Mouse (Mus musculus) stomach, embryonic 14.5 days (tissue): ENCODE data around the gene Ptger1. TPM values are rescaled to one million over a fixed set of nuclear protein-coding genes. Genes with fewer than 3 reads are reported as not detected.
A peak's percentile ranks its signal among the peaks of the same experiment; 100 is the strongest.

Experiments
- ATAC-seq: fragments of 200-750 bp; cut with Nextera tagmentation; 2 replicates; pipeline ENCODE4 v1.8.0; 2017; ENCODE audit warnings: low read depth, moderate TSS enrichment; ENCODE audit not compliant: insufficient number of reproducible peaks, insufficient read depth, low FRiP score
- H3K27ac ChIP-seq: fragments of 300-500 bp; sonication (generic); 2 replicates; pipeline ENCODE4 v1.5.1; 2014; ENCODE audit warnings: mild to moderate bottlenecking, low read length, moderate library complexity, mixed read lengths
- H3K27me3 ChIP-seq: fragments of 300-500 bp; sonication (generic); 2 replicates; pipeline ENCODE4 v1.6.1; 2014; ENCODE audit warnings: low read length, control low read depth, mixed read lengths; ENCODE audit not compliant: control insufficient read depth, insufficient read depth
- H3K36me3 ChIP-seq: fragments of 300-500 bp; sonication (generic); 2 replicates; pipeline ENCODE4 v1.6.1; 2014; ENCODE audit warnings: mild to moderate bottlenecking, control low read depth, low read length, moderate library complexity, mixed read lengths; ENCODE audit not compliant: control insufficient read depth, insufficient read depth
- H3K4me1 ChIP-seq: fragments of 300-500 bp; sonication (generic); 2 replicates; pipeline ENCODE4 v1.6.1; 2014; ENCODE audit warnings: low read length, control low read depth, mixed read lengths; ENCODE audit not compliant: control insufficient read depth, insufficient read depth
- H3K4me2 ChIP-seq: fragments of 300-500 bp; sonication (generic); replicated peaks from 2 replicates; pipeline ENCODE4 v1.6.1; 2014; ENCODE audit warnings: low read depth, low read length, control low read depth
- H3K4me3 ChIP-seq: fragments of 300-500 bp; sonication (generic); 2 replicates; pipeline ENCODE4 v1.5.1; 2014; ENCODE audit warnings: low read depth, low read length, control low read depth
- H3K9ac ChIP-seq: fragments of 300-500 bp; sonication (generic); replicated peaks from 2 replicates; pipeline ENCODE4 v1.6.1; 2014; ENCODE audit warnings: low read depth, mild to moderate bottlenecking, control low read depth, low read length, moderate library complexity, mixed read lengths
- H3K9me3 ChIP-seq: fragments of 300-500 bp; sonication (generic); 2 replicates; pipeline ENCODE4 v1.6.1; 2016; ENCODE audit warnings: low read depth, low read length, control low read depth; ENCODE audit not compliant: control insufficient read depth
- WGBS: fragments of 180-500 bp; shearing (Covaris S2); extraction: QIAGEN DNeasy Blood & Tissue Kit; methylation state at CpG from one replicate; pipeline ENCODE4 v1.1.7; 2014; 5-methylcytosine and 5-hydroxymethylcytosine counted together
- polyA plus RNA-seq: library from polyadenylated mRNA; unstranded; fragments of >200 nt; fragmentation: Nextera tagmentation; extraction: Ambion mirVana; gene quantifications from 2 replicates; pipeline ENCODE4 v1.2.1, GENCODE M21; 2014

The Ptger1 gene
- polyA plus RNA-seq, 1 experiment from 2014 or later, result 5.4 TPM

DNA sequence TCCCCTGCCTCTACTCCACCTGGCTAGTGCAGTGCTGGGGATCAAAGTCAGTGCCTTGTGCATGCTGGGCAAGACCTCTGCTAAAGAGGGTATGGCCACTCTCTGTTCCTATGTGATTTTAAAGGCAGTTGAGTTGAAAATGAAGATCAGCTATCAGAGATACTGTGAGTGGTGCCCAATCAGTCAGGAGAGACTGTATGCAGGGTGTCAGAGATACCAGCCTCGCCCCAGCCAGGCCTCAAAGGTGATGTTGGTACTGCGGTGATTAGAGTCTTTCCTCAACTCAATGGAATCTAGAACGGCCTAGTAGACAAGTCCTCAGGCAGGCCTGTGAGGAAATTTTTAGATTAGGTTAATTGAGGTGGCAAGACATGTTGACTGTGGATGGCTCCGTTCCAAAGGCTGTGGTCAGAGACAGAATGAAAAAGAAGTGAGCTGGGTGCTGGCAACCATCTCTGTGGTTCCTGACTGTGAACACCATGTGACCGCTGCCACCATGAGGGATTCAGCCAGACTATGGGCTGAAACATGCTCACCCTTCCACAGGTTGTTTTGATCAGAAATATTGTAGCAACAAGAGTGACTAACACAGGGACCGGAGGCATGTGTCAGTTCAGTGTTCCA, 40.7 kb upstream of the Ptger1 start:
- no peak overlapping the region for H3K4me3 ChIP-seq
- no peaks in the 10 kb centered on the region for H3K4me1 ChIP-seq
- H3K9ac ChIP-seq, result no peak overlapping the region
- H3K36me3 ChIP-seq, result no peaks in the 10 kb centered on the region
- no peaks in the 10 kb centered on the region for H3K27me3 ChIP-seq
- H3K4me2 ChIP-seq, result no peak overlapping the region
- ATAC-seq, result no peak
- 86% methylated on average over 6 of the region's 6 CpGs for WGBS
- no peak overlapping the region for H3K27ac ChIP-seq
- H3K9me3 ChIP-seq, result no peaks in the 10 kb centered on the region

DNA sequence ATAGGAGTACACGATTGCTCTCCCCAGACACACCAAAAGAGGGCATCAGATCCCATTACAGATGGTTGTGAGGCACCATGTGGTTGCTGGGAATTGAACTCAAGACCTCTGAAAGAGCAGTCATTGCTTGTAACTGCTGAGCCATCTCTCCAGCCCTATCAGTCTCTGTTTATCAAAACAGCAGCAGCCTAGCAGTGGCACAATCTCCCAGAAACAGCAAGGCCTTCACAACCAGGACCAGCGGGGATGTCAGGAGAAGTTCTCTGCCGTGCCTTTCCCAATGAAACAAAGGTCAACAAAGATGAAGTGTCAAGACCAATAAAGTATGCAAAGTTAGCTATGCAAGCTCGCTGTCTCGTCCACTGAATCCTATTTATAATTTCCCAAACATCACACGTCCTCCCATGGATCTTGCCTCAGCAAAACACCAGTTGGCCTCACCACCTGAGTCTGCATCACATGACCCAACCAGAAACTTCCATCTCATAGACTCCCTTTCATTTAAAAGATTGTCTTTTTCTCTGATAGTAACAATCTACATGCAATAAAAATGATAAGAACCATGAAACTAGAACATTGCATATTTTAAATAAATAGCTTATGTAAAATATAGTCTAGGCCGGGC, 34.3 kb upstream of the Ptger1 start:
- H3K27ac ChIP-seq, result no peak overlapping the region
- no peak overlapping the region for H3K4me3 ChIP-seq
- no peaks in the 10 kb centered on the region for H3K36me3 ChIP-seq
- ATAC-seq, result no peak
- WGBS, result 80% methylated on average over 7 of the region's 7 CpGs
- no peaks in the 10 kb centered on the region; the same call in 1 of the 2 replicates for H3K9me3 ChIP-seq
- H3K4me1 ChIP-seq, result no peaks in the 10 kb centered on the region
- no peaks in the 10 kb centered on the region for H3K27me3 ChIP-seq
- H3K9ac ChIP-seq, result no peak overlapping the region
- H3K4me2 ChIP-seq, result no peak overlapping the region

DNA sequence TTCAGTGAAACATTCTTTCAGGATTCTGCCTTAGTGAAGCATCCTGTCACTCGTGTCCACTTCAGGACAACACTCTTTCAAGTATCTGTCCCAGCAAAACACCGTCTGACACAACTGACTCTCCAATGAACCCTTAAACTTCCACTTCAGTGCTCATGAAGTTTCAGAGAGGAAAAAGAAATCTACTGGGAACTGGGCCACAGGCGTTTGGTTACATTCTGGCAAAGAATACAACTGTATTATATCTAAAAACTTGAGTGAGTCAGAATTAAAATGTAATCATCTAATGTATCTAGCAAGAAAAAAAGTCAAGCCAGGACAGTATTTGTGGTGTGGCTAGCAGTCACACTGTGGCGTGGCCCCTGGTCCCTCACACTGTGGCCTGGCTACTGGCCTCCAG, 27.6 kb upstream of the Ptger1 start:
- Histone ChIP-seq H3K4me1 (no peaks in the 10 kb centered on the region), H3K4me3 (no peak overlapping the region), H3K9ac (no peak overlapping the region), H3K27me3 (no peaks in the 10 kb centered on the region), H3K4me2 (no peak overlapping the region), H3K36me3 (no peaks in the 10 kb centered on the region), H3K9me3 (no peaks in the 10 kb centered on the region; the same call in 1 of the 2 replicates), H3K27ac (no peak overlapping the region)
- no peak for ATAC-seq
- 72% methylated on average over 4 of the region's 4 CpGs for WGBS

DNA sequence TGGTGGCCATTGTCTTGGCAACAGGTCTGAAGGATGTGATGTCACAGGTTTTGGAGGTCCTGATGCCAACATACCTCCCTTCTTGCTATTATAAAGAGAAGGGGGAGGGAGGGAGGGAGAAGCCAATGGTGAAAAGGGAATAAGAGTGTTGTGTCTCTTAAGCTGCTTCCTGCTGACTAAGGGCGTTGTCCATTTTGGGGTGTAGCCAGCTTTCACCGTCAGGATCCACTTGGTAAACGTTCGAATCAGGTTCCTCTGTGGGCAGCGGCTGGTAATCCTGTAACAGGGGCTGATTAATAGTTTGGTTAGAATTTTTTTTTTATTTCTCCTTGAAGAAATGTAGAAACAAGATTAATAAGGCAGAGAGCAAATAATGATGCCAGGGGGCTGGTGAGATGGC, 26.8 kb upstream of the Ptger1 start:
- H3K27me3 ChIP-seq, result no peaks in the 10 kb centered on the region
- H3K9ac ChIP-seq, result no peak overlapping the region
- H3K36me3 ChIP-seq, result no peaks in the 10 kb centered on the region
- no peak overlapping the region for H3K4me3 ChIP-seq
- ATAC-seq, result no peak
- WGBS, result 50% methylated on average over 5 of the region's 5 CpGs
- H3K4me1 ChIP-seq, result no peaks in the 10 kb centered on the region
- no peak overlapping the region for H3K4me2 ChIP-seq
- no peak overlapping the region for H3K27ac ChIP-seq
- no peaks in the 10 kb centered on the region; the same call in 1 of the 2 replicates for H3K9me3 ChIP-seq

DNA sequence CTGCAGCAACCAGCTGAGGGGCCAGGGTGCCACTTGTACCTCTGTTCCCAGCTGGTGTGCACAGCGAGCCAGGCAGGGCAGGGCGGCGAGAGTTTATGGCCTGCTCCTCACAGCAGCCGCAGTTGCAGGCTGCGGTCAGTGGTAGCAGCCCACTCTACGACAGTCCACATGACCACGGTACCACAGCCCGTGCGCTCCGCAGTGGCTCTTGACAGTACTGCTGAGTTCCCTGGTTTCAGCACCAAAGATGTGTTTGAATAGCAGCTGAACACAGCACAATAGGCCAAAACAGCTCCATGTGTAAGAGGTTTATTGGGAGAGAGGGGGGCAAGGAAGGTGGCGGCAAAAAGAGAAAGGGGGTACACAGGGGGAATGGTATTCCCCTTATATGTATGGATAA, 19.0 kb upstream of the Ptger1 start:
- 96% methylated on average over 11 of the region's 11 CpGs for WGBS
- no peaks in the 10 kb centered on the region for H3K36me3 ChIP-seq
- no peak overlapping the region for H3K27ac ChIP-seq
- peaks cover 4% of the 10 kb centered on the region; the same call in 1 of the 2 replicates for H3K4me1 ChIP-seq
- no peak overlapping the region for H3K4me3 ChIP-seq
- no peaks in the 10 kb centered on the region for H3K27me3 ChIP-seq
- ATAC-seq, result no peak
- H3K4me2 ChIP-seq, result no peak overlapping the region
- H3K9me3 ChIP-seq, result no peaks in the 10 kb centered on the region
- H3K9ac ChIP-seq, result no peak overlapping the region

DNA sequence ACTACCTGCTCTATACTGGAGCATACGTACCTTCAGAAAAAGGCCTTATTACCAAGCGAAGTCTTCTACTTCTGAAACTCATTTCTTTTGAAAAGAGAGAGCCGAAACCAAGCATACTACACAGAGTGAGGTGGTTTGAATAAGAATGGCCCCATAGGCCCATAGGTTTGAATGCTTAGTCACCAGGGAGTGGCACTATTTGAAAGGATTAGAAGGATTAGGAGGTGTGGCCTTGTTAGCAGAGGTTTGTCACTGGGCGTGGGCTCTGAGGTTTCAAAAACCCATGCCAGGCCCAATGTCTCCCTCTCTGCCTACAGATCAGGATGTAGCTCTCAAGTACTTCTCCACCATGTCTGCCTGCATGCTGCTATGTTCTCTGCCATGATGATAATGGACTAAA, 18.4 kb upstream of the Ptger1 start:
- Histone ChIP-seq H3K4me1 (peaks cover 4% of the 10 kb centered on the region; the same call in 1 of the 2 replicates), H3K4me2 (no peak overlapping the region), H3K4me3 (no peak overlapping the region), H3K27me3 (no peaks in the 10 kb centered on the region), H3K9me3 (no peaks in the 10 kb centered on the region), H3K27ac (no peak overlapping the region), H3K9ac (no peak overlapping the region), H3K36me3 (no peaks in the 10 kb centered on the region)
- ATAC-seq, result no peak
- 92% methylated on average over 4 of the region's 4 CpGs for WGBS

DNA sequence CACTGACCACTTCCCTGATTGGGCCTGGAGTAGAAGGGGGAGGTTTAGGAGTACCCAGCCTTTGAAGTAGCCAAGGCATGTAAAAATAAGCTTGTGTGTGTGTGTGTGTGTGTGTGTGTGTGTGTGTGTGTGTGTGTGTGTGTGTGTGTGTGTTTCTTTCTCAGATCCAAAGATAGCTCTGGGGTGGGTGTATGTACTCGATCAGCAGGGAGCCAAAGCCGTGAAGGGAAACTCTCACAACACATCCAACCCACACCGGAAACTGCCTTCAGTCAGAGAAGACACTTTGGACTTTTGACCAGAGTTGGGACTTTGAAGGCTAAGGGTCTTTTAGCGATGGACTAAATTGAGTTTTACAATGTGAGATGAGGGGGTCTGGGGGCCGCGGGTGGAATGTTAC, 16.8 kb upstream of the Ptger1 start:
- peaks cover 12% of the 10 kb centered on the region; the same call in 1 of the 2 replicates for H3K4me1 ChIP-seq
- no peak for ATAC-seq
- 88% methylated on average over 6 of the region's 6 CpGs for WGBS

DNA sequence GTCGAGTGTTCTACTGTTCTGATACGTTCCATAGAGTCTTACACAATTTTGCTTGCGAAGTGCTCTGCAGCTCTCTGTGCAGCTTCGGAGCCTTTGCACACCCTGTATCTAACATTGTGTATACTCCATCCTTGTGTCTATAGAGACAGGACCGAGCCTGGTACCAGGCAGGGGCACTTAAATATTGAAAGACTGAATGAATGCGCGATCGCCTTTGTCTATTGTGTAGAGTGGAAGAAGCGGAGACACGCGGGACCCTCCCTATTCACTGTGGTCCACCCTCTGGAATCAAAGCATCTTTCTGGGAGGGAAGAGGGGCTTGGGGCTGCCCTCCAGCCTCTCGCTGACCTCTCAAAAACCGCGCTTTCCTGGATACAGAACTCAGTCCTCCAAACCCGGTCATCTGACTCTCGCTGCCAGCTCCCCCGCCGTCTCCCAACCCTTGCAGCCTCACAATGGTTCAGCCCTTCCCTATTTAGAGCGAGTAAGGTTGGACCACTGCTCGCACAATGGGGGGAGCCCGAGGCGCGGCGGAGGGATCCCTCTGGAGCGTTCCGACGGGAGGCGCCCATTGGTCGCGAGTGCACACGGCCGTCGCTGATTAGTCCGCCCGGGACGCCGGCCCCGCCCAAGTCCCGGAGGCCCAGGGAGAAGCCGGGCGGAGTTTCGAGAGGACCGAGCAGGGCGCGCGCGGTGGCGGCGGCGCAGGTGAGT, 14.3 kb upstream of the Ptger1 start, which contains the start of gene Gipc1:
Gipc1 (plus strand) TSS at position 648 of the 714 bp plus-strand sequence.
- Histone ChIP-seq H3K9ac (peak within 1 kb of the TSS; percentile 88), H3K27me3 (no peaks in the 10 kb centered on the region)
- WGBS, result 4% methylated on average over 50 of the region's 50 CpGs

More for the DNA sequence above, 16.8 kb upstream of the Ptger1 start:
- Histone ChIP-seq H3K4me3 (no peak overlapping the region), H3K4me2 (no peak overlapping the region), H3K27me3 (no peaks in the 10 kb centered on the region), H3K9me3 (no peaks in the 10 kb centered on the region), H3K27ac (no peak overlapping the region), H3K9ac (no peak overlapping the region), H3K36me3 (no peaks in the 10 kb centered on the region)

More for the DNA sequence above, 14.3 kb upstream of the Ptger1 start, which contains the start of gene Gipc1:
- H3K36me3 ChIP-seq, result no peaks in the 10 kb centered on the region; the same call in 1 of the 2 replicates
- peaks cover 12% of the 10 kb centered on the region; the same call in 1 of the 2 replicates for H3K4me1 ChIP-seq
- H3K4me2 ChIP-seq, result peak within 1 kb of the TSS; percentile 97
- H3K27ac ChIP-seq, result peak within 1 kb of the TSS; percentile 86
- peak; percentile 95 for ATAC-seq
- no peaks in the 10 kb centered on the region for H3K9me3 ChIP-seq
- H3K4me3 ChIP-seq, result peak within 1 kb of the TSS; percentile 96
